Mouse (Mus musculus) erythroblast, embryonic 14.5 days (primary cell): ENCODE measurements around the gene Cox7a1. TPM values are rescaled to one million over a fixed set of nuclear protein-coding genes. Genes with fewer than 3 reads are reported as not detected.

Experiments
- H3K27me3 ChIP-seq: 2 replicates; pipeline ENCODE4 v1.6.1; 2012; ENCODE audit warnings: inconsistent platforms; ENCODE audit not compliant: control insufficient read depth
- H3K36me3 ChIP-seq: 2 replicates; pipeline ENCODE4 v1.6.1; 2012; ENCODE audit warnings: mild to moderate bottlenecking, inconsistent platforms; ENCODE audit not compliant: control insufficient read depth
- H3K4me1 ChIP-seq: 2 replicates; pipeline ENCODE4 v1.6.1; 2012; ENCODE audit warnings: inconsistent platforms; ENCODE audit not compliant: control insufficient read depth
- H3K4me3 ChIP-seq: replicated peaks from 2 replicates; pipeline ENCODE3; 2012; ENCODE audit warnings: moderate library complexity, mild to moderate bottlenecking, inconsistent platforms
- H3K9me3 ChIP-seq: 2 replicates; pipeline ENCODE4 v1.6.1; 2012; ENCODE audit warnings: low read length, inconsistent platforms, mixed read lengths; ENCODE audit not compliant: control insufficient read depth
- GATA1 ChIP-seq: IDR thresholded peaks from 2 replicates; pipeline ENCODE4 v1.6.1; 2012; ENCODE audit warnings: low read length, inconsistent platforms, mixed read lengths
- TAL1 ChIP-seq: IDR thresholded peaks from 3 replicates; pipeline ENCODE4 v1.6.1; 2012; ENCODE audit warnings: low read length, inconsistent platforms, mixed read lengths
- polyA plus RNA-seq: library from polyadenylated mRNA; stranded (reverse); fragments of >175 nt; gene quantifications from 2 replicates; pipeline ENCODE4 v1.2.3, GENCODE M21; 2012

Cox7a1 gene
- polyA plus RNA-seq, 1 experiment = 0.12 TPM

- peaks cover 85% of the 10 kb centered on the region for H3K36me3 ChIP-seq
- H3K4me3 ChIP-seq = no peak overlapping the region
- H3K4me1 ChIP-seq = peaks cover 28% of the 10 kb centered on the region
- no peaks in the 10 kb centered on the region for H3K27me3 ChIP-seq
- no peaks in the 10 kb centered on the region for H3K9me3 ChIP-seq
- no peak for TF ChIP-seq GATA1
- no peak for TF ChIP-seq TAL1
These were observed 4.6 kb downstream of the Cox7a1 start for GRCm38 (mm10) chr7:30188344-30189115.

GRCm38 (mm10) chr7:30189116-30189491 is 5.2 kb downstream of the Cox7a1 start:
- TF ChIP-seq GATA1 = no peak
- TF ChIP-seq TAL1 = no peak
- Histone ChIP-seq H3K9me3 (no peaks in the 10 kb centered on the region), H3K36me3 (peaks cover 85% of the 10 kb centered on the region), H3K4me3 (no peak overlapping the region), H3K27me3 (no peaks in the 10 kb centered on the region), H3K4me1 (peaks cover 26% of the 10 kb centered on the region)

- Histone ChIP-seq H3K4me1 (peaks cover 44% of the 10 kb centered on the region), H3K9me3 (no peaks in the 10 kb centered on the region), H3K4me3 (no peak overlapping the region), H3K27me3 (no peaks in the 10 kb centered on the region), H3K36me3 (peaks cover 62% of the 10 kb centered on the region)
- no peak for TF ChIP-seq TAL1
- TF ChIP-seq GATA1 = no peak
These were observed 8.1 kb downstream of the Cox7a1 start for GRCm38 (mm10) chr7:30192088-30192487.

GRCm38 (mm10) chr7:30193013-30193412 is 9.1 kb downstream of the Cox7a1 start:
- Histone ChIP-seq H3K9me3 (no peaks in the 10 kb centered on the region), H3K4me1 (peaks cover 48% of the 10 kb centered on the region), H3K27me3 (no peaks in the 10 kb centered on the region), H3K4me3 (peak overlapping the region; percentile 93), H3K36me3 (peaks cover 53% of the 10 kb centered on the region)
- TF ChIP-seq TAL1 (no peak), GATA1 (no peak)

- peaks cover 53% of the 10 kb centered on the region for H3K4me1 ChIP-seq
- TF ChIP-seq TAL1 (no peak), GATA1 (no peak)
- H3K27me3 ChIP-seq = no peaks in the 10 kb centered on the region
- peaks cover 47% of the 10 kb centered on the region for H3K36me3 ChIP-seq
- peak overlapping the region; percentile 93 for H3K4me3 ChIP-seq
- H3K9me3 ChIP-seq = no peaks in the 10 kb centered on the region
These were observed 9.7 kb downstream of the Cox7a1 start for GRCm38 (mm10) chr7:30193581-30194100.

- no peaks in the 10 kb centered on the region for H3K9me3 ChIP-seq
- H3K4me3 ChIP-seq = peak overlapping the region; percentile 93
- no peaks in the 10 kb centered on the region for H3K27me3 ChIP-seq
- H3K4me1 ChIP-seq = peaks cover 54% of the 10 kb centered on the region
- peaks cover 41% of the 10 kb centered on the region for H3K36me3 ChIP-seq
- no peak for TF ChIP-seq TAL1
- TF ChIP-seq GATA1 = no peak
These were observed 10.3 kb downstream of the Cox7a1 start for GRCm38 (mm10) chr7:30194101-30194831.

GRCm38 (mm10) chr7:30194884-30195283 is 10.9 kb downstream of the Cox7a1 start:
- TF ChIP-seq GATA1 = no peak
- TF ChIP-seq TAL1 = no peak
- Histone ChIP-seq H3K4me3 (peak overlapping the region; percentile 93), H3K27me3 (no peaks in the 10 kb centered on the region), H3K9me3 (no peaks in the 10 kb centered on the region), H3K36me3 (peaks cover 35% of the 10 kb centered on the region), H3K4me1 (peaks cover 54% of the 10 kb centered on the region)

GRCm38 (mm10) chr7:30195461-30195860 is 11.5 kb downstream of the Cox7a1 start:
- Histone ChIP-seq H3K4me1 (peaks cover 54% of the 10 kb centered on the region), H3K4me3 (peak overlapping the region; percentile 93)
- TF ChIP-seq TAL1 (no peak), GATA1 (no peak)

GRCm38 (mm10) chr7:30196171-30196570 is 12.2 kb downstream of the Cox7a1 start:
- no peaks in the 10 kb centered on the region for H3K9me3 ChIP-seq
- peaks cover 23% of the 10 kb centered on the region for H3K36me3 ChIP-seq
- no peak overlapping the region for H3K4me3 ChIP-seq
- no peak for TF ChIP-seq GATA1
- TF ChIP-seq TAL1 = no peak
- no peaks in the 10 kb centered on the region for H3K27me3 ChIP-seq
- H3K4me1 ChIP-seq = peaks cover 54% of the 10 kb centered on the region

More at GRCm38 (mm10) chr7:30195461-30195860, 11.5 kb downstream of the Cox7a1 start:
- peaks cover 30% of the 10 kb centered on the region for H3K36me3 ChIP-seq
- no peaks in the 10 kb centered on the region for H3K9me3 ChIP-seq
- H3K27me3 ChIP-seq = no peaks in the 10 kb centered on the region
